Mouse (Mus musculus) midbrain, embryonic 14.5 days (tissue): ENCODE measurements around the gene Rnf225. TPM values are rescaled to one million over a fixed set of nuclear protein-coding genes. Genes with fewer than 3 reads are reported as not detected.
"Not testable (repeated sequence)": the region's sequence is repeated elsewhere in the genome, so short reads cannot be mapped to it uniquely, and the experiment has no call there.

Experiments
- ATAC-seq: fragments of 200-750 bp; cut with Nextera tagmentation; 2 replicates; pipeline ENCODE4 v1.8.0; 2017; ENCODE audit warnings: moderate number of reproducible peaks, moderate library complexity; ENCODE audit not compliant: low FRiP score, low TSS enrichment
- DNase-seq: peaks from one replicate; pipeline ENCODE4 v3.0.0-alpha.2; 2015
- H3K27ac ChIP-seq: fragments of 300-500 bp; sonication (generic); replicated peaks from 2 replicates; pipeline ENCODE4 v1.5.1; 2014; ENCODE audit warnings: mild to moderate bottlenecking, low read depth, low read length, moderate library complexity
- H3K27me3 ChIP-seq: fragments of 300-500 bp; sonication (generic); 2 replicates; pipeline ENCODE4 v1.6.1; 2014; ENCODE audit warnings: low read length, control low read depth, mixed read lengths; ENCODE audit not compliant: control insufficient read depth, insufficient read depth
- H3K36me3 ChIP-seq: fragments of 300-500 bp; sonication (generic); 2 replicates; pipeline ENCODE4 v1.6.1; 2014; ENCODE audit warnings: low read length, control low read depth; ENCODE audit not compliant: control insufficient read depth, insufficient read depth
- H3K4me1 ChIP-seq: fragments of 300-500 bp; sonication (generic); 2 replicates; pipeline ENCODE4 v1.6.1; 2014; ENCODE audit warnings: mild to moderate bottlenecking, antibody characterized with exemption, low read length, control low read depth; ENCODE audit not compliant: control insufficient read depth, insufficient read depth
- H3K4me2 ChIP-seq: fragments of 300-500 bp; sonication (generic); 2 replicates; pipeline ENCODE4 v1.6.1; 2014; ENCODE audit warnings: mild to moderate bottlenecking, low read length, moderate library complexity
- H3K4me3 ChIP-seq: fragments of 300-500 bp; sonication (generic); replicated peaks from 2 replicates; pipeline ENCODE4 v1.5.1; 2014; ENCODE audit warnings: low read depth, low read length
- H3K9ac ChIP-seq: fragments of 300-500 bp; sonication (generic); replicated peaks from 2 replicates; pipeline ENCODE4 v1.6.1; 2014; ENCODE audit warnings: mild to moderate bottlenecking, low read length, moderate library complexity
- H3K9me3 ChIP-seq: fragments of 300-500 bp; sonication (generic); 2 replicates; pipeline ENCODE4 v1.6.1; 2016; ENCODE audit warnings: low read length, control low read depth, mixed read lengths; ENCODE audit not compliant: control insufficient read depth
- whole genome bisulfite sequencing: fragments of 180-500 bp; shearing (Covaris S2); extraction: QIAGEN DNeasy Blood & Tissue Kit; methylation state at CpG from one replicate; pipeline ENCODE4 v1.1.7; 2014; 5-methylcytosine and 5-hydroxymethylcytosine counted together
- polyA plus RNA-seq: library from polyadenylated mRNA; unstranded; fragments of >200 nt; fragmentation: Nextera tagmentation; extraction: Ambion mirVana; gene quantifications from 2 replicates; pipeline ENCODE4 v1.2.1, GENCODE M21; 2014

Gene Rnf225
- polyA plus RNA-seq, 1 experiment from 2014 or later: 0.64 TPM

GRCm38 (mm10) chr7:12921318-12921704, 5.9 kb upstream of the Rnf225 start:
- Histone ChIP-seq H3K9ac (peak overlapping the region; percentile 71), H3K36me3 (peaks cover 32% of the 10 kb centered on the region), H3K4me3 (peak overlapping the region; percentile 78), H3K4me2 (peak overlapping the region; percentile 95), H3K9me3 (no peaks in the 10 kb centered on the region), H3K27ac (peak overlapping the region; percentile 89), H3K27me3 (peaks cover 5% of the 10 kb centered on the region; the same call in 1 of the 2 replicates), H3K4me1 (peaks cover 10% of the 10 kb centered on the region)
- ATAC-seq: no peak
- 4% methylated on average over 3 of the region's 3 CpGs for WGBS
- DNase-seq: no peak

GRCm38 (mm10) chr7:12921705-12922465, 5.3 kb upstream of the Rnf225 start, which contains the start of gene Rps5:
Gene Rps5, plus strand, starts transcription at chr7:12922290.
- no peaks in the 10 kb centered on the region for H3K9me3 ChIP-seq
- peak; percentile 100 for DNase-seq
- under 1% methylated on average over 55 of the region's 55 CpGs for WGBS
- H3K27me3 ChIP-seq: peaks cover 7% of the 10 kb centered on the region
- H3K36me3 ChIP-seq: peaks cover 38% of the 10 kb centered on the region
- ATAC-seq: peak; percentile 98
- peak within 1 kb of the TSS; percentile 89 for H3K27ac ChIP-seq
- peaks cover 10% of the 10 kb centered on the region for H3K4me1 ChIP-seq
- peak within 1 kb of the TSS; percentile 78 for H3K4me3 ChIP-seq
- H3K4me2 ChIP-seq: peak within 1 kb of the TSS; percentile 95
- H3K9ac ChIP-seq: peak within 1 kb of the TSS; percentile 73

- H3K27me3 ChIP-seq: peaks cover 16% of the 10 kb centered on the region
- H3K4me2 ChIP-seq: peak overlapping the region; percentile 92
- peaks cover 10% of the 10 kb centered on the region for H3K4me1 ChIP-seq
- H3K4me3 ChIP-seq: peak overlapping the region; percentile 78
- 4% methylated on average over 8 of the region's 8 CpGs for WGBS
- DNase-seq: no peak
- H3K36me3 ChIP-seq: peaks cover 44% of the 10 kb centered on the region
- H3K9ac ChIP-seq: peak overlapping the region; percentile 73
- H3K27ac ChIP-seq: 0 out of 2 replicates have a peak overlapping the region, but pooled peaks have one; percentile 14
- no peaks in the 10 kb centered on the region for H3K9me3 ChIP-seq
- no peak for ATAC-seq
Observed at GRCm38 (mm10) chr7:12922729-12923128, 4.5 kb upstream of the Rnf225 start.

DNA sequence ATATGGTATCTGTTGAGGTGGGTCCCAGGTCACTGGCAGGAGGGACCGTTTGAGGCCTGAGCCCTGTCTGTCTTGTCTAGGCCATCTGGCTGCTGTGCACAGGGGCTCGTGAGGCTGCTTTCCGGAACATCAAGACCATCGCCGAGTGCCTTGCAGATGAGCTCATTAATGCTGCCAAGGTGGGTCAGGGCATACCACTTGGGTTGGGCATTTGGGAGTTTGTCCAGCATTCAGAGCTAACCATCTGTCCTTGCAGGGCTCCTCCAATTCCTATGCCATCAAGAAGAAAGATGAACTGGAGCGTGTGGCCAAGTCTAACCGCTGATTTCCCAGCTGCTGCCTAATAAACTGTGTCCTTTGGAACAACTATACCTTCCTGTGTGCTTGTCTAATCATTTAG, 900 bp upstream of the Rnf225 start:
- no peak for DNase-seq
- 86% methylated on average over 7 of the region's 7 CpGs for WGBS

GRCm38 (mm10) chr7:12927693-12928589, 725 bp downstream of the Rnf225 start:
- Histone ChIP-seq H3K27me3 (peaks cover 21% of the 10 kb centered on the region), H3K4me2 (peak overlapping the region; percentile 40), H3K4me1 (peaks cover 6% of the 10 kb centered on the region), H3K9ac (peak overlapping the region; percentile 20; the same call in 1 of the 2 replicates), H3K27ac (no peak overlapping the region), H3K36me3 (peaks cover 47% of the 10 kb centered on the region), H3K4me3 (peak overlapping the region; percentile 19), H3K9me3 (no peaks in the 10 kb centered on the region)
- ATAC-seq: peak; percentile 60; the same call in 1 of the 2 replicates
- 6% methylated on average over 65 of the region's 65 CpGs for WGBS
- DNase-seq: peak; percentile 36

More for the DNA sequence above, 900 bp upstream of the Rnf225 start:
- peaks cover 10% of the 10 kb centered on the region for H3K4me1 ChIP-seq
- H3K27ac ChIP-seq: no peak overlapping the region
- no peak overlapping the region for H3K4me2 ChIP-seq
- ATAC-seq: no peak
- H3K9ac ChIP-seq: no peak overlapping the region
- H3K4me3 ChIP-seq: no peak overlapping the region
- H3K27me3 ChIP-seq: peaks cover 21% of the 10 kb centered on the region
- no peaks in the 10 kb centered on the region for H3K9me3 ChIP-seq
- H3K36me3 ChIP-seq: peaks cover 47% of the 10 kb centered on the region

DNA sequence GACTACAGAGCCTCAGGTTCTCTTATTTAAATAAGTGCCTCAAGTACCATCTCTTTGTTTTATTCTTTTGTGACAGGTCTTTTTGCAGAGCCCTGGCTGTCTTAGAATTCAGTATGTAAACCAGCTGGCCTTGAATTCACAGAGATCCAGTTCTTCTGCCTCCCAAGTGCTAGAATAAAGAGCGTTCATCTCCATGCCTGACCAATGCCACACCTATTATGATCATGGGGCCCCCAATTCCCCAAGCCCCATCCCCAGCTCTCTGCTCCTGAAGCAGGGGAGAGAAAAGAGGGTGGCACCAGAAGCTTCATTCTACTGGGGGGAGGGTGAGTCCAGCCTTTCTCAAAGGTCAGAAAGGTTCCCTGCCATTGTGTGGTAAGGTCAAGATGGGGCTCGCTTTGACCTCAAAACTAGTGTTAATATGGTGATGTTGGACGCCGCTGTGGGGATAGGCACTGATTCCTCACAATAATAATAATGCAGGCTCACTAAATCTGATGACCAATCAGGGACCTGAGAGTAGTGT, 6.5 kb downstream of the Rnf225 start:
- ATAC-seq (no peak), DNase-seq (no peak)
- Histone ChIP-seq H3K27me3 (no peaks in the 10 kb centered on the region), H3K4me3 (no peak overlapping the region), H3K36me3 (0 out of 2 replicates have a peak, but pooled peaks cover 4% of the 10 kb centered on the region), H3K9ac (no peak overlapping the region), H3K4me1 (no peaks in the 10 kb centered on the region), H3K9me3 (no peaks in the 10 kb centered on the region), H3K4me2 (no peak overlapping the region), H3K27ac (no peak overlapping the region)
- WGBS: 53% methylated on average over 4 of the region's 4 CpGs

- H3K9ac ChIP-seq: no peak overlapping the region
- 81% methylated on average over 3 of the region's 3 CpGs for WGBS
- ATAC-seq: no peak
- 0 out of 2 replicates have a peak, but pooled peaks cover 4% of the 10 kb centered on the region for H3K36me3 ChIP-seq
- no peaks in the 10 kb centered on the region for H3K27me3 ChIP-seq
- H3K4me2 ChIP-seq: no peak overlapping the region
- H3K4me1 ChIP-seq: no peaks in the 10 kb centered on the region
- H3K27ac ChIP-seq: no peak overlapping the region
- H3K9me3 ChIP-seq: no peaks in the 10 kb centered on the region
- no peak overlapping the region for H3K4me3 ChIP-seq
- no peak for DNase-seq
Observed at GRCm38 (mm10) chr7:12934808-12935207, 7.6 kb downstream of the Rnf225 start.

- H3K27me3 ChIP-seq, H3K4me2 ChIP-seq, H3K4me3 ChIP-seq, H3K9ac ChIP-seq, H3K4me1 ChIP-seq, DNase-seq, H3K27ac ChIP-seq, H3K36me3 ChIP-seq, ATAC-seq, H3K9me3 ChIP-seq: not testable (repeated sequence)
- 91% methylated on average over 3 of the region's 4 CpGs for WGBS
Observed at GRCm38 (mm10) chr7:12937254-12937803, 10.1 kb downstream of the Rnf225 start.
